Mouse (Mus musculus) lung, embryonic 16.5 days (tissue): ENCODE measurements at regions not wholly inside any gene's neighbourhood (a gene's known extent, or its start where the extent isn't known, plus 50 kb on each side); places are given as distances from the start of the nearest gene placed in this dataset.

Source experiments
- ATAC-seq: fragments of 200-750 bp; cut with Nextera tagmentation; 2 replicates; pipeline ENCODE4 v1.8.0; 2017; ENCODE audit warnings: low read depth, mild to moderate bottlenecking, moderate library complexity
- H3K27ac ChIP-seq: fragments of 300-500 bp; sonication (generic); 2 replicates; pipeline ENCODE4 v1.5.1; 2014; ENCODE audit warnings: mild to moderate bottlenecking, control low read depth, low read length
- H3K27me3 ChIP-seq: fragments of 300-500 bp; sonication (generic); 2 replicates; pipeline ENCODE4 v1.6.1; 2014; ENCODE audit warnings: low read depth, low read length, mixed read lengths; ENCODE audit not compliant: control insufficient read depth, insufficient read depth
- H3K36me3 ChIP-seq: fragments of 300-500 bp; sonication (generic); 2 replicates; pipeline ENCODE4 v1.6.1; 2014; ENCODE audit warnings: low read length; ENCODE audit not compliant: control insufficient read depth, insufficient read depth
- H3K4me1 ChIP-seq: fragments of 300-500 bp; sonication (generic); replicated peaks from 2 replicates; pipeline ENCODE4 v1.6.1; 2014; ENCODE audit warnings: low read length, mixed read lengths; ENCODE audit not compliant: control insufficient read depth, insufficient read depth
- H3K4me2 ChIP-seq: fragments of 300-500 bp; sonication (generic); 2 replicates; pipeline ENCODE4 v1.6.1; 2014; ENCODE audit warnings: low read depth, low read length, control low read depth
- H3K4me3 ChIP-seq: fragments of 300-500 bp; sonication (generic); 2 replicates; pipeline ENCODE4 v1.5.1; 2014; ENCODE audit warnings: mild to moderate bottlenecking, low read length, control low read depth
- H3K9ac ChIP-seq: fragments of 300-500 bp; sonication (generic); 2 replicates; pipeline ENCODE4 v1.6.1; 2014; ENCODE audit warnings: low read length, control low read depth
- H3K9me3 ChIP-seq: fragments of 300-500 bp; sonication (generic); 2 replicates; pipeline ENCODE4 v1.6.1; 2016; ENCODE audit warnings: low read length; ENCODE audit not compliant: control insufficient read depth
- WGBS: fragments of 180-500 bp; shearing (Covaris S2); extraction: QIAGEN DNeasy Blood & Tissue Kit; methylation state at CpG from one replicate; pipeline ENCODE4 v1.1.7; 2014; 5-methylcytosine and 5-hydroxymethylcytosine counted together

- ATAC-seq = no peak
- Histone ChIP-seq H3K4me2 (no peak overlapping the region), H3K36me3 (no peaks in the 10 kb centered on the region), H3K27ac (no peak overlapping the region), H3K4me3 (no peak overlapping the region), H3K9ac (no peak overlapping the region), H3K27me3 (no peaks in the 10 kb centered on the region), H3K4me1 (0 out of 2 replicates have a peak, but pooled peaks cover 3% of the 10 kb centered on the region), H3K9me3 (no peaks in the 10 kb centered on the region)
- WGBS = 49% methylated on average over 2 of the region's 2 CpGs
Measured at GRCm38 (mm10) chr8:53997461-53997860, 79.9 kb upstream of the Vegfc start.

DNA sequence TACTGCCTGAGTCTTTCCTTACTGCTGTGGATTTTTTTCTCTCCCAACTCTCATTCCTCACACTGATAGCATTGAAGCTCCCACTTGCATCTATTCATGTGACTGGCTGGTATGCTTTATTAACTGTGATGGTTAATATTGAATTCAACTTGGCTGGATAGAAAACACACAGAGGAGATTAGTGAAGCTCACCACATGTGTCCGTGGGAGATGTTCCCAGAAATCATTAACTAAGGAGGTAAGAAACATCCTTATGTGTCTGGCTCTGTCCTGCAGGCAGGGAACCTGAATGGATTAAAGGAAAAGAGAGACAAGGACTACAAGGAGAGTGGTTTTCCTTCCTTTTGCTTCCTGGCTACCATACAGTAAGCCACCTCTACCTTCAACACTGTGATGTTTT, 74.5 kb upstream of the Vegfc start:
- Histone ChIP-seq H3K4me1 (no peaks in the 10 kb centered on the region), H3K9ac (no peak overlapping the region), H3K4me2 (no peak overlapping the region), H3K27ac (no peak overlapping the region), H3K4me3 (no peak overlapping the region), H3K36me3 (no peaks in the 10 kb centered on the region), H3K9me3 (no peaks in the 10 kb centered on the region), H3K27me3 (no peaks in the 10 kb centered on the region)
- 47% methylated on average over 1 of the region's 1 CpGs for WGBS
- no peak for ATAC-seq

- Histone ChIP-seq H3K36me3 (no peaks in the 10 kb centered on the region), H3K4me1 (no peaks in the 10 kb centered on the region), H3K4me3 (no peak overlapping the region), H3K27me3 (no peaks in the 10 kb centered on the region), H3K27ac (no peak overlapping the region), H3K4me2 (no peak overlapping the region), H3K9me3 (no peaks in the 10 kb centered on the region), H3K9ac (no peak overlapping the region)
- WGBS = 64% methylated on average over 3 of the region's 3 CpGs
- ATAC-seq = no peak
Measured at GRCm38 (mm10) chr8:54014096-54014495, 63.3 kb upstream of the Vegfc start.

GRCm38 (mm10) chr8:54018535-54019165, 58.8 kb upstream of the Vegfc start:
- Histone ChIP-seq H3K27ac (no peak overlapping the region), H3K36me3 (no peaks in the 10 kb centered on the region), H3K4me2 (no peak overlapping the region), H3K9me3 (no peaks in the 10 kb centered on the region), H3K4me3 (no peak overlapping the region), H3K27me3 (no peaks in the 10 kb centered on the region), H3K4me1 (no peaks in the 10 kb centered on the region), H3K9ac (no peak overlapping the region)
- ATAC-seq = no peak
- WGBS = 76% methylated on average over 3 of the region's 3 CpGs
